Mouse (Mus musculus) bone marrow, adult 2 months (tissue): Measurements from ENCODE around the gene Btg1.

ENCODE experiments used
- CTCF ChIP-seq: fragments of 200-500 bp; IDR thresholded peaks from 2 replicates; pipeline ENCODE4 v1.5.1; 2011; ENCODE audit warnings: low read length, control low read depth; ENCODE audit not compliant: control insufficient read depth, insufficient read depth
- POLR2A ChIP-seq: fragments of 200-500 bp; IDR thresholded peaks from 2 replicates; pipeline ENCODE4 v1.6.1; 2011; ENCODE audit warnings: low read depth, mild to moderate bottlenecking, control low read depth, low read length, borderline replicate concordance; ENCODE audit not compliant: control insufficient read depth

DNA sequence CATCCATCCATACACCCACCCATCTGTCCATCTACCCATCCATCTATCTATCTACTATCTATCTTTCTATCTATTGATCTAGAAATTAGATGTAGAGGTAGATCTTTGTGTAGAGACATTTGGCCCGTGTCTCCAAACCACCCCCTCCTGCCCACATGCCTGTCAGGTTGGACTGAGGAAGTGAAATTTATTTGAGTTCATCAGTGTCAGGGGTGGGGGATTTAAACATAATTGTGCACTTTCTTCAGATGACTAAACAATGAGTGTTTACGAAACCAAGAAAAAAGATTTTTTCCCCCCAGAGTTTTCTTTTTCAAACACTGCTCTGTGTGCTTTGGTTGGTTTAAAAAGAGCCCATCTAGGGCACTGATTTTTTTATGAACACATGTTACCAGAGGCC, 10.9 kb upstream of the Btg1 start:
- no peak for TF ChIP-seq CTCF
- TF ChIP-seq POLR2A, result no peak
